Mouse (Mus musculus) erythroid progenitor cell, adult 5-6 weeks (primary cell): ENCODE measurements around the gene Gdf10. TPM values are rescaled to one million over a fixed set of nuclear protein-coding genes. Genes with fewer than 3 reads are reported as not detected.

Source experiments
- ATAC-seq: replicated peaks from 2 replicates; pipeline ENCODE4 v1.8.0; 2016; ENCODE audit warnings: moderate number of reproducible peaks, mild to moderate bottlenecking, moderate TSS enrichment, inconsistent platforms; ENCODE audit not compliant: poor library complexity, low FRiP score, severe bottlenecking
- total RNA-seq, 2 experiments: library from RNA; stranded (forward) in 1 of 2; stranded (reverse) in 1 of 2; fragments of 150-400 nt in 1 of 2; fragments of 186-747, 209-891 nt in 1 of 2; gene quantifications; 2 replicates each; pipeline versions ENCODE4 v1.2.3 to v1.2.4; 2015 to 2017; ENCODE audit warnings: low replicate concordance in 2 of 2

Gene Gdf10
- total RNA-seq, 2 experiments from 2014 or later = not detected

GRCm38 (mm10) chr14:33932935-33933703, 9.7 kb downstream of the Gdf10 start:
- ATAC-seq = no peak

- ATAC-seq = no peak
Measured at GRCm38 (mm10) chr14:33933778-33934317, 10.5 kb downstream of the Gdf10 start.

- no peak for ATAC-seq
Measured at GRCm38 (mm10) chr14:33939117-33939516, 15.7 kb downstream of the Gdf10 start.

- no peak for ATAC-seq
Measured at GRCm38 (mm10) chr14:33940739-33941138, 17.4 kb downstream of the Gdf10 start, which contains the start of gene Gdf2. Gdf2 (plus strand) TSS chr14:33941039.

- no peak for ATAC-seq
Measured at GRCm38 (mm10) chr14:33942222-33942621, 18.8 kb downstream of the Gdf10 start.

GRCm38 (mm10) chr14:33946125-33946524, 22.7 kb downstream of the Gdf10 start:
- no peak for ATAC-seq

- ATAC-seq = no peak
Measured at GRCm38 (mm10) chr14:33952233-33952981, 29.0 kb downstream of the Gdf10 start.

GRCm38 (mm10) chr14:33953761-33954160, 30.4 kb downstream of the Gdf10 start, which contains the start of gene Rbp3:
Rbp3 (plus strand) TSS chr14:33954003.
- ATAC-seq = no peak

GRCm38 (mm10) chr14:33956055-33956454, 32.7 kb downstream of the Gdf10 start:
- no peak for ATAC-seq

GRCm38 (mm10) chr14:33958186-33958585, 34.8 kb downstream of the Gdf10 start:
- ATAC-seq = no peak

GRCm38 (mm10) chr14:33958841-33959240, 35.5 kb downstream of the Gdf10 start:
- no peak for ATAC-seq

GRCm38 (mm10) chr14:33959341-33959740, 36.0 kb downstream of the Gdf10 start:
- ATAC-seq = no peak

- ATAC-seq = no peak
Measured at GRCm38 (mm10) chr14:33965675-33966074, 42.3 kb downstream of the Gdf10 start.

- no peak for ATAC-seq
Measured at GRCm38 (mm10) chr14:33972679-33973078, 49.3 kb downstream of the Gdf10 start.

- no peak for ATAC-seq
Measured at GRCm38 (mm10) chr14:33974752-33975151, 51.4 kb downstream of the Gdf10 start.

- no peak for ATAC-seq
Measured at GRCm38 (mm10) chr14:33977748-33978147, 54.4 kb downstream of the Gdf10 start.

GRCm38 (mm10) chr14:33978604-33979059, 55.2 kb downstream of the Gdf10 start, which contains the start of gene Zfp488:
Zfp488 (minus strand) TSS chr14:33978764.
- ATAC-seq = no peak
